Mouse (Mus musculus) myocyte (in vitro differentiated cells): Measurements from ENCODE around the gene Gbp6. TPM values are rescaled to one million over a fixed set of nuclear protein-coding genes. Genes with fewer than 3 reads are reported as not detected.
"Not testable (repeated sequence)": the region's sequence is repeated elsewhere in the genome, so short reads cannot be mapped to it uniquely, and the experiment has no call there.

Source experiments
- H3K27me3 ChIP-seq: one replicate; pipeline ENCODE4 v1.6.1; 2011; ENCODE audit not compliant: control insufficient read depth, insufficient read depth, insufficient read length
- H3K36me3 ChIP-seq: one replicate; pipeline ENCODE4 v1.6.1; 2011; ENCODE audit not compliant: control insufficient read depth, insufficient read depth
- H3K4me2 ChIP-seq: one replicate; pipeline ENCODE4 v1.6.1; 2011; ENCODE audit warnings: low read depth, control low read depth
- H3K4me3 ChIP-seq: one replicate; pipeline ENCODE4 v1.5.1; 2011; ENCODE audit warnings: mild to moderate bottlenecking, control low read depth, moderate library complexity
- H3K79me2 ChIP-seq: one replicate; pipeline ENCODE4 v1.6.1; 2011; ENCODE audit not compliant: control insufficient read depth, insufficient read depth
- H3ac ChIP-seq: one replicate; pipeline ENCODE4 v1.6.1; 2011; ENCODE audit not compliant: control insufficient read depth, insufficient read length
- CEBPB ChIP-seq: IDR thresholded peaks from 2 replicates; pipeline ENCODE4 v1.6.1; 2011; ENCODE audit warnings: mild to moderate bottlenecking, moderate library complexity; ENCODE audit not compliant: poor library complexity, insufficient read depth, severe bottlenecking
- E2F4 ChIP-seq: IDR thresholded peaks from one replicate; pipeline ENCODE4 v1.6.1; 2011; ENCODE audit warnings: mild to moderate bottlenecking, control low read depth, moderate library complexity; ENCODE audit not compliant: insufficient read depth
- MAX ChIP-seq: IDR thresholded peaks from one replicate; pipeline ENCODE4 v1.6.1; 2011; ENCODE audit warnings: low read depth, mild to moderate bottlenecking, control low read depth
- MYOD1 ChIP-seq, 3 experiments: IDR thresholded peaks; one replicate each; pipeline ENCODE4 v1.6.1; 2011; ENCODE audit warnings: control low read depth in 2 of 3, low read depth in 2 of 3, mild to moderate bottlenecking in 2 of 3, moderate library complexity in 1 of 3; ENCODE audit not compliant: insufficient read length in 2 of 3, control insufficient read depth in 1 of 3
- MYOG ChIP-seq, 3 experiments: IDR thresholded peaks; one replicate each; pipeline ENCODE4 v1.6.1; 2011; ENCODE audit warnings: control low read depth in 2 of 3, low read depth in 2 of 3, mild to moderate bottlenecking in 2 of 3; ENCODE audit not compliant: insufficient read length in 2 of 3, control insufficient read depth in 1 of 3, insufficient read depth in 1 of 3
- POLR2A ChIP-seq: IDR thresholded peaks from one replicate; pipeline ENCODE4 v1.6.1; 2011; ENCODE audit warnings: low read depth, mild to moderate bottlenecking, control low read depth, moderate library complexity; ENCODE audit not compliant: insufficient read length
- POLR2AphosphoS2 ChIP-seq: IDR thresholded peaks from one replicate; pipeline ENCODE4 v1.6.1; 2011; ENCODE audit warnings: low read depth, control low read depth; ENCODE audit not compliant: insufficient read length
- REST ChIP-seq: IDR thresholded peaks from one replicate; pipeline ENCODE4 v1.6.1; 2011; ENCODE audit warnings: mild to moderate bottlenecking, control low read depth, moderate library complexity; ENCODE audit not compliant: insufficient read depth, insufficient read length
- SRF ChIP-seq: IDR thresholded peaks from one replicate; pipeline ENCODE4 v1.6.1; 2011; ENCODE audit warnings: low read depth; ENCODE audit not compliant: control insufficient read depth, insufficient read length
- TCF12 ChIP-seq: IDR thresholded peaks from one replicate; pipeline ENCODE4 v1.6.1; 2011; ENCODE audit warnings: mild to moderate bottlenecking, control low read depth; ENCODE audit not compliant: poor library complexity, insufficient read depth, severe bottlenecking
- TCF3 ChIP-seq: IDR thresholded peaks from one replicate; pipeline ENCODE4 v1.6.1; 2011; ENCODE audit warnings: low read depth, control low read depth; ENCODE audit not compliant: insufficient read length
- USF1 ChIP-seq: IDR thresholded peaks from one replicate; pipeline ENCODE4 v1.6.1; 2011; ENCODE audit warnings: low read depth, mild to moderate bottlenecking, control low read depth, moderate library complexity
- polyA plus RNA-seq: library from polyadenylated mRNA; unstranded; fragments of >200 nt; fragmentation: generic; extraction: Trizol; gene quantifications from one replicate; pipeline ENCODE4 v1.2.1, GENCODE M21; 2012; ENCODE audit warnings: missing spikeins

Gbp6 gene
- 0.05 TPM for polyA plus RNA-seq

DNA sequence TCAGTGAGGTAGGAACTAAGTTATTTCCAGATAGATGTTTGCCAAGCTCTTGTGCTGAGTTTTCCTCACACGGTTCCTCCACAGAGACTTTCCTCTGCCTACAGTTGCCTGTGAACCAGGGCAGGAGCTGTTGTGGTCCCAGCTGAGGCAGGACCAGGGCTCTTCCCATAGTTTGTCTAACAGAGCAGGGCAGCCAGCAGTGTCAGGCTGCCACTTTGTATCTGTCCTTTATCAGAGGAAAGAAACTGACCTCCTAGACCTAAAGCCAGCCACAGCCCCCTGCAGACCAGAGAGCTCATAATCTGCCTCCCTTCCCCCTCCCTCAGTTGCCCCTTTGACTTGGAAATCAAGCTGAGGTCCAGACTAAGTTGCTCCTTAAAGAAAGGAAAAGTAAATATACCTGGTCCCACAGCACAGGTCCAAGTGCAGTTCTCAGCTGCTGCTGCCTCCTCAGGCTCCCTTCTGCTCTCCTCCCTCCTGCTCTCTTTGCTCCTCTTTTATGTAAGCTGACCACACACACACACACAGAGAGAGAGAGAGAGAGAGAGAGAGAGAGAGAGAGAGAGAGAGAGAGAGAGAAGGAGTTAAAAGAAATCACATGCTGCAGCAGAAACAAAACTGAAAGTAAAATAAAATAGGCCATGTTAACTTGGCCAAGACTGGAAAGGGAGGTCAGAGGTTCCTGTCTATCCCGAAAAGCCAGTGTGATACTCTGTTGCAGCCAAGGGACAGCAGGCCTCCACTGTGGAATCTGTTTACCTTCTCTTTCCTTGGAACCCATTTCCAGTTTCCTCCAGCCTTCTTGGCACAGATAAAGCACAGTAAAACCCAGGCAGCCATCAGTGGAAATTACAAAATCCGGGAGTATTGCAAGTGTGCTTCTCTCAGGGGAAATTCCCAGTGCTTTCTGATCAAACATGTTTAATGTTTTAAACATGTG lies at the start of gene Gbp6, which contains the start of gene Gm43302:
TSS of gene Gbp6 (minus strand) at position 473 of the 940 bp plus-strand sequence.
TSS of gene Gm43302 (minus strand) at position 470 of the 940 bp plus-strand sequence.
- H3K36me3 ChIP-seq, H3K27me3 ChIP-seq, H3K4me3 ChIP-seq, H3K79me2 ChIP-seq, H3ac ChIP-seq: not testable (repeated sequence)
- peak; percentile 23 for TF ChIP-seq USF1
- H3K4me2 ChIP-seq: peak within 1 kb of the TSS; percentile 66

DNA sequence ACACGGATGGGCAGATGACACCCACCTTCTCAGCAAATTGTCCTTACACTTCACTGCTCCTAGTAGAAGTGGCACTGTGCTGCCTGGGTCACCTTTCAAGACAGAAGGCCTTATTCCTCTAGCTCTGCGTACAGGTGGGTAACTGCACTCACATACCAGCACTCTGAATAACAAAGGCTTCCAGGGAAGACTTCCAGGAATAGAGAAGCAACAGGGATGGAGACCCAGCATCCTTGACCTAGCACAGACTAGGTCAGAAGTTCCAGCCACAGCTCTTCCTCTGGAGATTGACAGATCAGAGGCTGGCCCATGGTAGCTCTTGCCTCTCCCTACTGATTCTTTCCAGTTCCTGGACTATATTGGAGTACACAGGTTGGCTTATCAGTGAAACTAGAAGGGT lies 47.8 kb upstream of the Gbp6 start:
- Histone ChIP-seq H3K4me2 (no peak overlapping the region), H3K36me3 (no peaks in the 10 kb centered on the region), H3ac (no peak overlapping the region), H3K4me3 (no peak overlapping the region), H3K27me3 (peaks cover 6% of the 10 kb centered on the region), H3K79me2 (no peaks in the 10 kb centered on the region)
- TF ChIP-seq MYOD1 (IDR thresholded peaks at IDR 0.05; ENCODE audit: control insufficient read depth in 1 of 3, insufficient read length in 2 of 3, low read depth in 2 of 3): no peak

DNA sequence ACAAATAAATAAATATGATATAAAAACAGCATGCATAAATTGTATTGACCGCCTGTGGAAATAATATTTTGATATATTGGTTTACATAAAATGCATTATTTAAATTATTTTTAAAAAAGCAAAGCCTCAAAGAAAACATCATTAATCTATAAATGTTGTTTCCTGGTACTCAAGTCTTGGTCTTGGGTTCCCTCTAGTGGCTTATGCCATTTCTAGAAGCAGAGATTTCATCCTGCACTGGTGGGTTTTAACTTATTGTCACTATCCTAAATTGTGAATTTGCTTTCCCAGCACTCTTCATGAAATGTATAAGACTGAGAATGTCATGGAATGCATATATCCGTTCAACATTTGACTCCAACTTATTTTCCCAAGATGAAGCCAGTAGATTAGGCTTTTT lies 29.0 kb upstream of the Gbp6 start:
- H3K4me3 ChIP-seq: no peak overlapping the region
- H3K27me3 ChIP-seq: no peaks in the 10 kb centered on the region
- H3ac ChIP-seq: no peak overlapping the region
- TF ChIP-seq CEBPB (no peak), SRF (no peak), MYOD1 (IDR thresholded peaks at IDR 0.05; ENCODE audit: control insufficient read depth in 1 of 3, insufficient read length in 2 of 3, low read depth in 2 of 3) (no peak), TCF12 (no peak), REST (no peak), MAX (no peak), POLR2A (no peak), E2F4 (no peak), USF1 (no peak), TCF3 (no peak), POLR2AphosphoS2 (no peak), MYOG (IDR thresholded peaks at IDR 0.05; ENCODE audit: control insufficient read depth in 1 of 3, insufficient read depth in 1 of 3, insufficient read length in 2 of 3, low read depth in 2 of 3) (no peak)
- no peaks in the 10 kb centered on the region for H3K36me3 ChIP-seq
- no peaks in the 10 kb centered on the region for H3K79me2 ChIP-seq
- H3K4me2 ChIP-seq: no peak overlapping the region

DNA sequence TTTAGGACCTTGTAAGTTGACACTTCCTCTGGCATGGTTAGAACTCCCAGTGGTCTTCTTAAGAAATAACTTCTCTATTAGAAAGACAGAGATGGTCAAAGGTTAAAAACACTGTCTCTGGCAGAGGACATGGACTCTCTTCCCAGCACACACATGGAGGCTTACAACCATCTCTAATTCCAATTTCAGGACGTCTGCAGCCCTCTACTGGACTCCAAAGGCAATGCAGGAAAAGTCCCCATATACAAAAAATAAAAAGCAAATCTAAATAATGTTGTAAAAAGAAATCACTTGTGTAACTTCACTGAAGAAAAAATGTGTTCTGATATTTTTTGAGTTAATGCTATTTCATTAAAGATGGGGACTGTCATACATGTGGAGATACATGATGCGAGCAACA lies 17.4 kb upstream of the Gbp6 start:
- H3K4me2 ChIP-seq: no peak overlapping the region
- TF ChIP-seq TCF12 (no peak), CEBPB (no peak), MAX (no peak), MYOG (IDR thresholded peaks at IDR 0.05; ENCODE audit: control insufficient read depth in 1 of 3, insufficient read depth in 1 of 3, insufficient read length in 2 of 3, low read depth in 2 of 3) (no peak), REST (no peak), SRF (no peak), MYOD1 (IDR thresholded peaks at IDR 0.05; ENCODE audit: control insufficient read depth in 1 of 3, insufficient read length in 2 of 3, low read depth in 2 of 3) (no peak), POLR2AphosphoS2 (no peak), POLR2A (no peak)

DNA sequence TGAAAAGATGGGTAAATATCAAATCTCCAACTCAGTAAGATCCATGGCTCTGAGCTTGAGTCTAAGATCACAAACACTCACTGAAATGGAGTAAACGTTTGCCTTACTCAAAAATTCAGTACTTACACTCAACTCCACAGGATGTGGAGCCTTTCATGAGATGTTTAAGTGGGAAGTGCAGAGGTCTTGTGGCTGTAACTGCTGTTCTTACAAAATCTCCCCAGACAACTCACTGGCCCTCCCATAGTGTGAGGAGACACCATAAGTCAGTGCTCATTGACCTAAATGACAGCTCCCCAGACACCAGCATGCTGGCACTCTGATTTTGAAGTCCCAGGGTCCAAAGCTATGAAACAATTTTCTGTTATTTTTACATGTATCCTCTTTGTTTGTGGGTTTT lies 15.7 kb upstream of the Gbp6 start:
- H3K4me2 ChIP-seq, H3K4me3 ChIP-seq, H3ac ChIP-seq, H3K36me3 ChIP-seq, H3K27me3 ChIP-seq, H3K79me2 ChIP-seq: not testable (repeated sequence)

More for the DNA sequence above, 17.4 kb upstream of the Gbp6 start:
- Histone ChIP-seq H3K36me3 (no peaks in the 10 kb centered on the region), H3ac (no peak overlapping the region), H3K4me3 (no peak overlapping the region), H3K27me3 (no peaks in the 10 kb centered on the region), H3K79me2 (no peaks in the 10 kb centered on the region)

DNA sequence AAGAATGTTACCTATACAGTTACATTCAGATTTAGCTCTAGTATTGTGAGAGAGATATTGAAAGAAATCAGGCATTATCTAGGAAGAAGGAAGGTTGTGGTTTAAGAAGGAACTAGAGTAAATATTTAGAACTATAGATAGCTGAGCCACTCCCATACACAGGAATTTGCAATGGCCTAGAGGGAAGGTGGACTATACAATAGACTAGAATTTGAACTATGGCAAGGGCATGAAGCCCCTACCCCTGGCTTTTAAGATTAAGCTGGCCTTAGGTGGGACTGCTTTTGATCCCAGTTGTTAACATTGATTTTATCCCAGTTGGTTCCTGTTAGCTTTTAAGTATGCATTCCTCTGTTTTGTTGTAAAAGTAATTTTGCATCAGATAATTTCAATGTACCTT lies 13.4 kb upstream of the Gbp6 start:
- not testable (repeated sequence) for H3ac ChIP-seq, H3K27me3 ChIP-seq, H3K4me2 ChIP-seq, H3K79me2 ChIP-seq, H3K4me3 ChIP-seq, H3K36me3 ChIP-seq
